Mouse (Mus musculus): Measurements from ENCODE around the gene Gm20388.

Gm20388 gene

DNA sequence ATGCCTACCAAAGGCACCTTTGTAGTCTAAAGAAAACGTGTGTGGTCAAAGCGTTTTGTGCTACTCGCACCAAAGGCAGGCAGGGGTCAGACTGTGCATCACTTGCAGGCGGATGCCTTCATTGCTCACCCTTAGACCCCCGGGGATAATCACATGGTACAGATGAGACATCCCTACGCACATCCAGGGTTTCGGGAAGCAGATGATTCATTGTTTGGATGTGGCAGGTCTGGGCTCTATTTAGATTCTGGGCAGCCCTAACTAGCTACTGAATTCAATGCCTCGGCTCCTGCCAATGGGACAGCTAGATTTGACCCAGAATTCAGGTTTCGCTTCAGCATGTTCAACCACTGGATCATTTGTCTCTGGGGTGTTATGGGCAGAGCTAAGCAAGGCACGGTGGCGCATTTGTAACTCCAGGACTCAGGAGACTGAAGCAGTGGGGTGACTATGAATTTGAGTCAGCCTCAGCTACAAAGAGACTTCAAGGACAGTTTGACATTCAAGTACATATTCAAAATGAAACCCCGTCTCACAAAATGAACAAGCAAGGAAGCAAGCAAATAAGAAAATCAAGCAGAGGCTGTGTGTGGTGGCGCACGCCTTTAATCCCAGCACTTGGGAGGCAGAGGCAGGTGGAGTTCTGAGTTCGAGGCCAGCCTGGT, 2448.6 kb downstream of the Gm20388 start:
- DNase-seq, result no peak

DNA sequence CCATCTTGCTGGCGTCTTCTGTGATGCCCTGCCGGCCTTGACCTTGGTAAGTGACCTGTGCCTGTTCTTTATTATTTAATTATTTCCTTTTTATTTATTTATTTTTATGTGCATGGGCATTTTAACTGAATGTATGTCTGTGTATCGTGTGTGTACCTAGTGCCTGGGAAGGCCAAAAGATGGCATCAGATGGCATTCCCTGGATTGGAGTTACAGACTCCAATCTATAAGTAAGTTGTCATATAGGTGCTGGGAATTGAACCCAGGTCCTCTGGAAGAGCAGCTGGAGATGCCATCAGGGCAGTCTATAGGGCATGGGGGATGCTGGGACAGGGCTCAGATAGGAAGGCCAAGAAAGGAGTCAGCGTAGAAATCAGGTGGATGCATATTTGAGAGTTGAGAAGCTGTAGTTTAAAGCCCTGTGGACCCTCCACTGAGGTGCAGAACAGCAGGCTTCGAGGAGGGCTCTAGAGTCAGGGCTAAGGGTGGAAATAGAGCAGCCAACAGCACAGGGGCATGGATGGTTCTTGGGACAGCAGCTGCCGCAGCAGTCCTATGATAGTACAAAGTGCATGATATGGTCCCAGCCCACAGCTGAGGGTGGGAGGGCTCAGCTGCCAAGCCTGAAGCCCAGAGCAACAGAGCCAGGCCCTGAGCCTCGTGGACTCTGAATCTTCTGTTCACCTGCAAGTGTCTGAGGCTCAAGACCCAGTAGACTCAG, 2450.2 kb downstream of the Gm20388 start, which contains the start of gene Trhr2:
Gene Trhr2 (minus strand): TSS at position 51 of the 721 bp plus-strand sequence.
- no peak for DNase-seq

- no peak for DNase-seq
Observed at GRCm38 (mm10) chr8:122362271-122362670, 2451.6 kb downstream of the Gm20388 start.

GRCm38 (mm10) chr8:122362967-122363366, 2452.3 kb downstream of the Gm20388 start:
- no peak for DNase-seq

- no peak for DNase-seq
Observed at GRCm38 (mm10) chr8:122368494-122368893, 2457.9 kb downstream of the Gm20388 start.

DNA sequence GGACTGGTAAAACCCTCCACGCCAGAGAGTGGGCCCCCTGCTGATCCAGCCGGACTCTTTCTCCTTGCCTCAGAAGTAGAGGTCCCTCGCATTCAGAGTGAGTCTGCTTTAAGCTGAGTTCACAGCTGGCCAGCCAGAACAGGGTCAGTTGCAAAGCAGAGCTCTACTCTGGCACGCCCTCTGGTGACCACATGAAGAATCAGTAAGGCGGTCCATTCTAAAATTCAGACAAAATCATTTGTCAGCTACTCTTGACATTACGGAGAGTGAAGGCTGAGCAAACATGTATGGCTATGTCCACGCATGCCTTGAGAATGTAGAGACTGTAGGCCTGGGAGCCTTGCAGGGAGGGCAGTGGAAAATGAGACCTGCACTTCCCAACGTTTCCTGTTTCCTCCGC, 2459.0 kb downstream of the Gm20388 start:
- DNase-seq, result peak; percentile 66 to 67

DNA sequence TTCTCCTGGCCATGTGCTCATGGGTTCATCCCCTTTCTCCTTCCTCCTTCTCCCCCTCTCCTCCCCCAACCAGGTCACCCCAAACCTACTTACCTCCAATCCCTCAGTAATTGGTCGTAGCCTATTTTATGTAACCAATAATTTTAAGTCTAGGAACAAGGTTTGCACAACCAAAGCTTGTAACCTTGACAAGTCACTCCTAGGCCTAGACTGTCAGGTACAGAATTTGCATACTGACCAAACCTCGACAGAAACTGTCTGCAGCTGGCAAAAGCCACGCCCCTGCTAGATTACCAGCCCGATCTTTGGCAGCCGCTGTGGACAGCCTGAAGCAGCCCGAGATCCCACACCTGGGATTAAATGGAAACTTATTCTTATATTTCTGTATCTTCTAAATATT, 2461.1 kb downstream of the Gm20388 start:
- DNase-seq, result no peak

GRCm38 (mm10) chr8:122375320-122375719, 2464.7 kb downstream of the Gm20388 start:
- DNase-seq, result no peak

DNA sequence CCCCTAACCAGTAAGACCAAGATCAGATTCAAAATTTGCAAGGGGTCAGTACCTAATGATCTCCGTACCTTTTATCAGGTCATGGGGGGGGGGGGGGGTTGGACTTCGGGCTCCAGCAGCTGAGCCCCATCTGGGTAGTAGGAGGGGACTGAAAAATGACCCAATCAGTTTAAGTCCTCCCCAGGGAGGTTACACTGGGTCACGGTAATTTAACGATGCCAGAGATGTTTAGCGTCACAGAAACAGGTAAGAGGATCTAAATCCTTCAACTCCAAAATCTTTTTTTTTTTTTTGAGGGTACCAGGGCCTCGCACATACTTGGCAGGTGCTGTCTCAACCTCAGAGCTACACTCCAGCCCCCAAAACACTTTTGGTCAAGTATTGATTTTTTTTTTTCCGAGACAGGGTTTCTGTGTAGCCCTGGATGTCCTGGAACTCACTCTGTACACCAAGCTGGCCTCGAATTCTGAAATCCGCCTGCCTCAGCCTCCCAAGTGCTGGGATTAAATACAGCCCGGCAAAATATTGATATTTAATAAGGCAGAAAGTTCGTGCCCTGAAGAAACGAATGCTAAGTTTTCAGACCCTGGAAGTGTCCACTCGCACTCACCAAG, 2465.2 kb downstream of the Gm20388 start:
- no peak for DNase-seq

- DNase-seq, result peak; percentile 99
Observed at GRCm38 (mm10) chr8:122376365-122377231, 2466.0 kb downstream of the Gm20388 start, which contains the start of gene Zc3h18. Gene Zc3h18 (plus strand): TSS chr8:122376609.

GRCm38 (mm10) chr8:122383039-122383438, 2472.4 kb downstream of the Gm20388 start:
- no peak for DNase-seq

- DNase-seq, result peak in 1 of 2 experiments; percentile 16
Observed at GRCm38 (mm10) chr8:122389357-122389756, 2478.7 kb downstream of the Gm20388 start.

- DNase-seq, result no peak
Observed at GRCm38 (mm10) chr8:122390758-122391157, 2480.1 kb downstream of the Gm20388 start.

GRCm38 (mm10) chr8:122393717-122394116, 2483.1 kb downstream of the Gm20388 start:
- DNase-seq, result no peak

GRCm38 (mm10) chr8:122395291-122395690, 2484.7 kb downstream of the Gm20388 start:
- DNase-seq, result no peak

- no peak for DNase-seq
Observed at GRCm38 (mm10) chr8:122398186-122398585, 2487.5 kb downstream of the Gm20388 start.

DNA sequence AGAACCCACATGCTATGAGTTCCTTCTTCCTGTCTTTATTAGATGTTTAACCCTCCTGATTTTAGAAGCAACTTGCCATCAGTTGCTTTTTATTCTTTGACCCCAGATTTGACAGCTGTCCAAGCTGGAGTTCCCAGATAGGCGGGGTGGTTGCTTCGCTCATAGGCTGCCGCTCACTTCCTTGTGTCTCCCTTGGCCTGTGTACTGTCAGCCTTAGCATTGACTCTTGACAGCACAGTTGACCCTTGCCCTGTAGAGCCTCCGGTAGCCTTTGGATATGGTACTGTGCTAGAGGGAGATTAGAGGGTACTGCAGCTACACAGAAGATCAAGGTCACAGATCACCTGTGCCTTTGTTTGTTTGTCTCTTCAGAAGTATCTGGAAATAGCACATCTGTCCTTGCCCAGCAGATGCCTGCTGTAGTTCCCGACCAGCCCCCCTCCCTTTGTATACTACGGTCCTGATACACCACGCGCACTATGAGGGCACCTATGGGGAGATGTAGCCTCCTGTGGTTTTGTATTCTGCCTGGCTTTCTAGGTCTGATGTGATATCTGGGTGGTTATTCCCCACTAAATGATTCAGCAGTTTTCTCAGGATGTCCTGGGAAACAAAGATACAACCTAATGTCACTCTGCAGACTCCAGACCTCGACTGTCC, 2494.6 kb downstream of the Gm20388 start:
- DNase-seq, result no peak

GRCm38 (mm10) chr8:122407678-122408077, 2497.0 kb downstream of the Gm20388 start:
- no peak for DNase-seq

DNA sequence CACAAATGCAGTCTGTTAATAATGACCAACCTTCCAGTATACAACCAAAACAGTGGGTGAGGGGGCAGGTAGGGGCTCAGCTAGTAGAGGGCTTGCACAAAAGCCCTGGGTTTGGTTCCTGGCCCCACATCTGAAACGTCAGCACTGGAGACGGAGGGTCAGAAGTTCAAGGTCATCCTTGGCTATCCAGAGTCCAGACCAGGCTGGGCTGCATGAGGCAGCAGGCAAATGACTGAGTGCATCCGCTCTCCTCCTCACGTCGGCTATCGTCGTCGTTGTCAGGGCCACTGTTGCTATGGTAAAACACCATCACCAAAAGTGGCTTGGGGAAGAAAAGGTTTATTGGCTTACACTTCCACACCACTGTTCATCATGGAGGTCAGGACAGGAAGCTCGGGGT, 2503.7 kb downstream of the Gm20388 start:
- no peak for DNase-seq

DNA sequence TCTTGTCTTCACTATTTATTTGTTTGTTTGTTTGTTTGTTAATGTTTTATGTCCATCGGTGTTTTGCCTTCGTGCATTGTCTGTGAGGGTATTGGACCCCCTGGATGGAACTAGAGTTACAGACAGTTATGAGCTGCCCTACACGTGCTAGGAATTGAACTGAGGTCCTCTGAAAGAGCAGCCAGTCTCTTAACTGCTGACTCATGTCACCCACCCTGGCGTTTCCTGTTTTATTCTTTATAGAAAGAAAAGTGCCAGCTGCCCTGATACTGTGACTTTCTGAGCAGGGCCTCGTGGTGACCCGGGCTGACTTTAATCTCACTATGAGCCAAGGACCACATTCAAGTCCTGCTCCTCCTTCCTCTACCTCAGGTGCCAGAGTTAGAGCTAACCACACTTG, 2504.9 kb downstream of the Gm20388 start:
- no peak for DNase-seq

GRCm38 (mm10) chr8:122419881-122420555, 2509.4 kb downstream of the Gm20388 start:
- no peak for DNase-seq

Measured in B cell, adult 2 months (primary cell).